Mouse (Mus musculus): Measurements from ENCODE around the gene B3gntl1.

DNA sequence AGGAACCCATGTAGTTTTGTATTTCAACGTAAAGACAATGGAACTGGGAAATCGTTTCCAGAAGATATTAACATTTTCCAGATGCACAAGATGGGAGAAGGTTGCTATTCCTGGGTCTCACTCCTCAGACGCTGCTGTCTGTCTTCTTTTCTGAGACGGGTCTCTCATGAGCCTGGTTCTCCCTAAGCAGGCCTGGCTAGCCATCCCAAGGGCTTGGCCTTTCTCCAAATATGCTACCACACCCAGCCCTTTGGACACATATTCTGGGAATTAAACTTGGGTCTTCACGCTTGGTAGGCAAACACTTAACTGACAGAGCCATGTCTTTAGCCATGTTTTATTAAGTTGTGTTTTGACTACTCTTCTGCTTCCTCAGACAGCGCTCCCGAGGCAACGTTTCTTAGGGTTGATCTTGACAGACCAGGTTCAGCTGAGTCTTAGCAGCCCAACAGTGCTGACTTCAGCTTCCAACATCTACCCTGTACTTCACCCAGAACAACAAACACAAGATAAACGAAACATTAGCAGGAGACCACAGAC lies 18.5 kb downstream of the B3gntl1 start:
- TF ChIP-seq CTCF (IDR thresholded peaks at IDR 0.05; ENCODE audit: control insufficient read depth, insufficient read depth, insufficient replicate concordance, low read depth, low read length) (no peak), POLR2A (IDR thresholded peaks at IDR 0.05; ENCODE audit: control insufficient read depth, low read depth, low read length) (no peak)
